Mouse (Mus musculus): ENCODE data around the gene Trh. TPM values are rescaled to one million over a fixed set of nuclear protein-coding genes. Genes with fewer than 3 reads are reported as not detected.

The Trh gene
- polyA plus RNA-seq (2015; fragmentation: Nextera tagmentation; extraction: Ambion mirVana) = 0.81 and 0.84 TPM in 2 replicates

GRCm38 (mm10) chr6:92244591-92244990, at the start of gene Trh:
Gene Trh (minus strand): TSS chr6:92244650.
- Histone ChIP-seq H3K4me3 (replicated peaks; ENCODE audit: low read length) (peak within 1 kb of the TSS; percentile 39), H3K9ac (ENCODE audit: low read length) (peak within 1 kb of the TSS; percentile 52)

DNA sequence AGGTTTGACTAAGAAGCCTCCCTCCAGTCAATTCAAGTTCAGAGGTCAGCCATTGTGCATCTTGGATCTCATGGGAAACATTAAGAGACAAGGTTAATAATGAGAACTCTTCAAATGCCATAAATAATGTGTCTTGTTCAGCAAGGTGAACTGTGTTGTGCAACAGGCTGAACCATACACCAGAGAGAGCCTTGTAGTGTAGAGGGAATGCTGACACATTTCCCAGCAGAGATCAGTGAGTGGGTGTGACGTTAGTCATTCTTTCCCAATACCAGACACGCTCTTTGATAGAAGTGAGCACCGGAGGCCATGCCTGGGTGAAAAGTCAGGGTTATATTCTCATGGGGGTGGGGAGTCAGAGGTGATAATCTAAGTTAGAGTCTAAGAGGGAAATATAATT, 46.4 kb upstream of the Trh start:
- no peak for ATAC-seq (ENCODE audit: insufficient read depth, low FRiP score)
- 73% methylated on average over 3 of the region's 3 CpGs for WGBS
- no peak overlapping the region for H3K4me3 ChIP-seq (replicated peaks; ENCODE audit: low read length)
- H3K4me1 ChIP-seq (ENCODE audit: control insufficient read depth, insufficient read depth, low read length) = no peaks in the 10 kb centered on the region
- H3K9ac ChIP-seq (ENCODE audit: low read length) = no peak overlapping the region
- no peaks in the 10 kb centered on the region for H3K9me3 ChIP-seq (replicated peaks; ENCODE audit: control insufficient read depth, low read length)
- no peak overlapping the region for H3K27ac ChIP-seq (ENCODE audit: low read length)
- no peak overlapping the region for H3K4me2 ChIP-seq (ENCODE audit: low read depth, low read length)
- no peaks in the 10 kb centered on the region for H3K27me3 ChIP-seq (ENCODE audit: control insufficient read depth, insufficient read depth, low read length)
- no peaks in the 10 kb centered on the region for H3K36me3 ChIP-seq (ENCODE audit: control insufficient read depth, insufficient read depth, low read length)

More at GRCm38 (mm10) chr6:92244591-92244990, at the start of gene Trh:
- Histone ChIP-seq H3K4me2 (ENCODE audit: low read depth, low read length) (peak within 1 kb of the TSS; percentile 55), H3K9me3 (replicated peaks; ENCODE audit: control insufficient read depth, low read length) (no peaks in the 10 kb centered on the region), H3K27me3 (ENCODE audit: control insufficient read depth, insufficient read depth, low read length) (peaks cover 27% of the 10 kb centered on the region), H3K27ac (ENCODE audit: low read length) (no peak within 1 kb of the TSS), H3K4me1 (ENCODE audit: control insufficient read depth, insufficient read depth, low read length) (no peaks in the 10 kb centered on the region), H3K36me3 (ENCODE audit: control insufficient read depth, insufficient read depth, low read length) (no peaks in the 10 kb centered on the region)
- under 1% methylated on average over 31 of the region's 31 CpGs for WGBS
- no peak for ATAC-seq (ENCODE audit: insufficient read depth, low FRiP score)

- H3K27me3 ChIP-seq (ENCODE audit: control insufficient read depth, insufficient read depth, low read length) = no peaks in the 10 kb centered on the region
- H3K9me3 ChIP-seq (replicated peaks; ENCODE audit: control insufficient read depth, low read length) = no peaks in the 10 kb centered on the region
- H3K27ac ChIP-seq (ENCODE audit: low read length) = no peak overlapping the region
- H3K9ac ChIP-seq (ENCODE audit: low read length) = no peak overlapping the region
- ATAC-seq (ENCODE audit: insufficient read depth, low FRiP score) = no peak
- no peaks in the 10 kb centered on the region for H3K4me1 ChIP-seq (ENCODE audit: control insufficient read depth, insufficient read depth, low read length)
- no peak overlapping the region for H3K4me2 ChIP-seq (ENCODE audit: low read depth, low read length)
- 45% methylated on average over 4 of the region's 4 CpGs for WGBS
- H3K36me3 ChIP-seq (ENCODE audit: control insufficient read depth, insufficient read depth, low read length) = no peaks in the 10 kb centered on the region
- H3K4me3 ChIP-seq (replicated peaks; ENCODE audit: low read length) = no peak overlapping the region
Measured at GRCm38 (mm10) chr6:92286889-92287288, 42.4 kb upstream of the Trh start.

DNA sequence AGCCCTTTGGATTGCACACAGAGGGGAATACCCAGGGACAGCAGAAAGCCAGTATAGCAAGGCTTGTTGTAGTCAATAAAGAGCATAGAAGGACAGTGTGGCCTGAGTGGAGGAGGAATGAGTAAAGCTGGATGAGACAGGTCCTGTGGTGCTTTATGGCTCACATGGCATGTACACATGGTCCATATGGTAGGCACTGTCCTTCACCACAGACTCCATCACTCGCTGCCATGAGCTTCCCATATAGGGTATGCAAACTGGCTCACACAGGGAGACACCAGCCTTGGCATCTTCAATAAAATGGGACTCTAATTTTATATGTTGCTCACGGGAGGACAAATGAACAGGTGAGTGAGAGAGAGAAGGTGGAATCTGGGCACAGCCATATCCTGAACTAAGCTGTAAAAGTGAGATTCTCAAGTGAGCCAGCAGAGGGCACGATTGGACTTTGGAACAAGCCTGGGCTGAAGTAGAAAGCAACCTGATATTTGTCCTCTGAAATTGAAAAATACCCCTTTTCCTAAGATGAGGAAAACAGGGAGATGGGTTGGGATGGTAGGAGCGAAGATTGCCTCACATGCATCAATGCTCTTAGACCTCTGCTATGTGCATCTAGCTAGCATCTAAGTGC, 41.9 kb upstream of the Trh start:
- no peaks in the 10 kb centered on the region for H3K36me3 ChIP-seq (ENCODE audit: control insufficient read depth, insufficient read depth, low read length)
- WGBS = 25% methylated on average over 4 of the region's 4 CpGs
- no peak overlapping the region for H3K4me2 ChIP-seq (ENCODE audit: low read depth, low read length)
- no peaks in the 10 kb centered on the region for H3K27me3 ChIP-seq (ENCODE audit: control insufficient read depth, insufficient read depth, low read length)
- no peak overlapping the region for H3K4me3 ChIP-seq (replicated peaks; ENCODE audit: low read length)
- H3K27ac ChIP-seq (ENCODE audit: low read length) = no peak overlapping the region
- no peaks in the 10 kb centered on the region for H3K9me3 ChIP-seq (replicated peaks; ENCODE audit: control insufficient read depth, low read length)
- no peak overlapping the region for H3K9ac ChIP-seq (ENCODE audit: low read length)
- ATAC-seq (ENCODE audit: insufficient read depth, low FRiP score) = no peak
- no peaks in the 10 kb centered on the region for H3K4me1 ChIP-seq (ENCODE audit: control insufficient read depth, insufficient read depth, low read length)

GRCm38 (mm10) chr6:92285559-92285958, 41.1 kb upstream of the Trh start:
- no peaks in the 10 kb centered on the region for H3K36me3 ChIP-seq (ENCODE audit: control insufficient read depth, insufficient read depth, low read length)
- H3K27ac ChIP-seq (ENCODE audit: low read length) = no peak overlapping the region
- no peak for ATAC-seq (ENCODE audit: insufficient read depth, low FRiP score)
- no peak overlapping the region for H3K4me2 ChIP-seq (ENCODE audit: low read depth, low read length)
- H3K9ac ChIP-seq (ENCODE audit: low read length) = no peak overlapping the region
- H3K9me3 ChIP-seq (replicated peaks; ENCODE audit: control insufficient read depth, low read length) = no peaks in the 10 kb centered on the region
- 74% methylated on average over 4 of the region's 4 CpGs for WGBS
- H3K4me3 ChIP-seq (replicated peaks; ENCODE audit: low read length) = no peak overlapping the region
- no peaks in the 10 kb centered on the region for H3K4me1 ChIP-seq (ENCODE audit: control insufficient read depth, insufficient read depth, low read length)
- no peaks in the 10 kb centered on the region for H3K27me3 ChIP-seq (ENCODE audit: control insufficient read depth, insufficient read depth, low read length)

DNA sequence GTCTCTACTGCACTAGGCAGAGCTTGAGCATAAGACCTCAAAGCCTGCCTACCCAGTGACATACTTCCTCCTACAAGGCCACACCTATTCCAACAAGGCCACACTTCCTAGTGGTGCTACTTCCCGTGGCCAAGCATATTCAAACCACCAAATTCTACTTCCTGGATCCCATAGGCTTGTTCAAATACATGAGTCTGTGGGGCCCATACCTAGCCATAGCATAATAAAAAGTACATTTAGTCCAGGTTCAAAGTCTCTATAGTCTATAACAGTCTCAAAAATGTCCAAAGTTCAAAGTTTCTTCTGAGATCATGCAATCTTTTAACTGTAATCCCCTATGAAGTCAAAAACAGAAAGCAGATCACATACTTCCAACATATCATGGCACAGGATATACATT, 32.7 kb upstream of the Trh start:
- no peak overlapping the region for H3K27ac ChIP-seq (ENCODE audit: low read length)
- no peak for ATAC-seq (ENCODE audit: insufficient read depth, low FRiP score)
- no peaks in the 10 kb centered on the region for H3K27me3 ChIP-seq (ENCODE audit: control insufficient read depth, insufficient read depth, low read length)
- no peaks in the 10 kb centered on the region for H3K4me1 ChIP-seq (ENCODE audit: control insufficient read depth, insufficient read depth, low read length)
- no peak overlapping the region for H3K9ac ChIP-seq (ENCODE audit: low read length)
- H3K4me3 ChIP-seq (replicated peaks; ENCODE audit: low read length) = no peak overlapping the region
- H3K9me3 ChIP-seq (replicated peaks; ENCODE audit: control insufficient read depth, low read length) = no peaks in the 10 kb centered on the region
- no peaks in the 10 kb centered on the region for H3K36me3 ChIP-seq (ENCODE audit: control insufficient read depth, insufficient read depth, low read length)
- no peak overlapping the region for H3K4me2 ChIP-seq (ENCODE audit: low read depth, low read length)
- 68% methylated on average over 1 of the region's 1 CpGs for WGBS

DNA sequence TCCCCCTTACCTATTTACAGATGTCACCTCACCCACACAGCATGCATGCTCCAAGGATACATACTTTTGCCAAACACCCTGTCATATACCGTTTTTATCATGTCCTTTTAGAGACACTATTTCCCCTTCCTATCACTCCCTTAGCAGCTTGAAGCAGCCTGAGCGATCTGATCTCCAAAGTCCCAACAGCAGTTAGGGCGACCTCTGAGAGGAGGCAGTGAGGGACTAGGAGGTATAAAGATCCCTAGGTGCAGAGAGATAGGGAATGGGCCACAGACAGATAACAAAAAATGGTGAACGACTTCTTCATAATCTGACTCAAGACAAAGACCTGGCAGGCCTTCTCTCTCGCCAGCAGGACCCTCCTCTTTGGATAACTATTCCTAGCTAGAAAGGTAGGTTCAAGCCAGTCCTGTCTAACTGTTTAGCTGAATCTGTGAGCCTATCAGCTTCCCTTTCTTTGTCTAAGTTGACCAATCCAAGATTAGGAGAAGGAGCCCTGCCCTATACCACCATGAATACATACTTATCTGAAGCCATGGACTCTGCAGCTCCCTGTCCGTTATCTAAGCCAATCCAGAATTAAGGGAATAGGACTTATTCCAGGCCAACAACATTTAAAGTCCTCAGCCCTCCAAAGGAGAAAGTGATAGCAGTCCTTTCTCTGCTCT, 29.3 kb upstream of the Trh start:
- ATAC-seq (ENCODE audit: insufficient read depth, low FRiP score) = no peak
- Histone ChIP-seq H3K4me2 (ENCODE audit: low read depth, low read length) (no peak overlapping the region), H3K27me3 (ENCODE audit: control insufficient read depth, insufficient read depth, low read length) (no peaks in the 10 kb centered on the region), H3K4me3 (replicated peaks; ENCODE audit: low read length) (no peak overlapping the region), H3K36me3 (ENCODE audit: control insufficient read depth, insufficient read depth, low read length) (no peaks in the 10 kb centered on the region), H3K27ac (ENCODE audit: low read length) (no peak overlapping the region), H3K9me3 (replicated peaks; ENCODE audit: control insufficient read depth, low read length) (no peaks in the 10 kb centered on the region), H3K9ac (ENCODE audit: low read length) (no peak overlapping the region), H3K4me1 (ENCODE audit: control insufficient read depth, insufficient read depth, low read length) (no peaks in the 10 kb centered on the region)
- 70% methylated on average over 6 of the region's 6 CpGs for WGBS

DNA sequence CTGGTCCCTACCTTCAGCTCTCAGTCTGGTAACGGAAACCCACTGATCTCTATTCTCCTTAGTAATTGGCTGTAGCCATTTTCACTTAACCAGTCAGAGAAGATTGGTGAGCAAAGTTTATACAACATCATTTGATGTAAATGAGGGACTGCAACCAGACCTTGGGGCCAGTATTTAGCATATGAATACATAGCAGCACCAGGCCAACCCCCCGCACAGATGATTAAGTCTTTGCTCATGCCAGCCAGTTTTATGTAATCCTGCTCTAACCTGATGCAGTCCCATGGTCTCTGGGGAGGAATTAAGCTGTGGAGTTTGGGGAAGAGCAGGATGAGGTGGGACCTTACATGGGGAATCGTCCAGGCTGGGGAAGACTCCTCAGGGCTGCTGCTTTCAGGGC, 28.2 kb upstream of the Trh start:
- Histone ChIP-seq H3K9me3 (replicated peaks; ENCODE audit: control insufficient read depth, low read length) (no peaks in the 10 kb centered on the region), H3K27ac (ENCODE audit: low read length) (no peak overlapping the region), H3K36me3 (ENCODE audit: control insufficient read depth, insufficient read depth, low read length) (no peaks in the 10 kb centered on the region), H3K27me3 (ENCODE audit: control insufficient read depth, insufficient read depth, low read length) (no peaks in the 10 kb centered on the region), H3K4me3 (replicated peaks; ENCODE audit: low read length) (no peak overlapping the region), H3K9ac (ENCODE audit: low read length) (no peak overlapping the region), H3K4me2 (ENCODE audit: low read depth, low read length) (no peak overlapping the region), H3K4me1 (ENCODE audit: control insufficient read depth, insufficient read depth, low read length) (no peaks in the 10 kb centered on the region)
- no peak for ATAC-seq (ENCODE audit: insufficient read depth, low FRiP score)
- 78% methylated on average over 3 of the region's 3 CpGs for WGBS

DNA sequence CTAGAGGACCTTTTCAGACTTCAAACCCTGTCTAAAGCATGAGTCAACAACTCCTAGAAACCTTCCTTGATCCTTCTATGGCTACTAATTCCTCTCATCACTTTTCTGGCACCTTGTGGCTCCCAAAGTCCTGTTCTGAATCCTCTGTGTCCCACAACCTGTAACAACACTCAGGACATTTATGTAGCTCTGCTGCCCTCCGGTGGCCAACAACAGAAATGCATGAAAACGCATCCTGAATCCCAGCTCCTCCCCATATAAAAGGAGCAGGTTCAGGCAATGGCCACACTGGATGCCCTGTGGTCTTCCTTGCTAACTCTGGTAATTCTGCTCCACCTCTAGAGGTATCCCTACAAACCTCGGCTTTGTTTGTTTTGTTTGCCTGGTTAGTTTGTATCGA, 24.6 kb upstream of the Trh start:
- no peak overlapping the region for H3K9ac ChIP-seq (ENCODE audit: low read length)
- H3K27me3 ChIP-seq (ENCODE audit: control insufficient read depth, insufficient read depth, low read length) = no peaks in the 10 kb centered on the region
- H3K4me1 ChIP-seq (ENCODE audit: control insufficient read depth, insufficient read depth, low read length) = no peaks in the 10 kb centered on the region
- no peak for ATAC-seq (ENCODE audit: insufficient read depth, low FRiP score)
- no peaks in the 10 kb centered on the region for H3K9me3 ChIP-seq (replicated peaks; ENCODE audit: control insufficient read depth, low read length)
- no peak overlapping the region for H3K27ac ChIP-seq (ENCODE audit: low read length)
- no peak overlapping the region for H3K4me3 ChIP-seq (replicated peaks; ENCODE audit: low read length)
- WGBS = 5% methylated on average over 4 of the region's 4 CpGs
- no peaks in the 10 kb centered on the region for H3K36me3 ChIP-seq (ENCODE audit: control insufficient read depth, insufficient read depth, low read length)
- H3K4me2 ChIP-seq (ENCODE audit: low read depth, low read length) = no peak overlapping the region

Measured in stomach, embryonic 16.5 days (tissue).